Comparison of ENCODE assay signal across 10 mouse cellular contexts in the genomic region with DNA sequence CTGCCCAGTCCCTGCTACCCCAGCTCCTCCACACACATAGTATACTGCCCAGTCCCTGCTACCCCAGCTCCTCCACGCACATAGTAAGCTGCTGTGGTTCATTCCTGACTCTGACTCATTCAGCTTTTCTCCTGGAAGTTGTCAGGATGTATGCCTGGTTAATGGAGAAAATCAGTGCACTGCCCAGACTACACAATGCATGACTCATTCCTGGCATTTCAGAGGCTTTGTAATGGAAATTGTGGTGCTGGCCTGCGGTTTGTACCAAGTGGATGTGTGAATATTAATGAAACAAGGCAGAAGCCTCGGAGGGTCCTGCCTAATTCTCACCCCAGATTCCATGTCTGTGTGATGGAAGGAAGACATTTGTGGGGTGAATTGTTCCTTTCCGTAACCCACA.
A peak's percentile ranks its signal among the peaks of the same experiment; 100 is the strongest.
DNase-seq lines count a peak whose midpoint lies in the region; ATAC-seq and TF ChIP-seq lines count a peak whose summit lies in the region.
"Had no signal": no experiment of that assay in that cellular context is flagged by ENCODE, and none has a peak within 500 bp of the region (broad histone marks: within the 10 kb centered on the region; RNA-seq: fewer than 3 reads in every experiment).

No protein-coding gene starts in this region.

- TF ChIP-seq CTCF in layer of hippocampus, adult 2 months (conservative IDR thresholded peaks at IDR 0.05) = no peak
- TF ChIP-seq CTCF in forebrain, postnatal 0 days (IDR thresholded peaks at IDR 0.05; ENCODE audit: low read depth) = no peak

- DNase-seq in layer of hippocampus, adult 2 months (ENCODE audit: low spot score in 2 of 2) = no peak
- no peak for DNase-seq in layer of hippocampus, postnatal 10 days (ENCODE audit: low spot score in 2 of 2)
- peak; percentile 82 for DNase-seq in adrenal gland, adult 2 months
- DNase-seq in forebrain, postnatal 0 days = peak; percentile 57
- no peak for DNase-seq in T-cell, adult 2 months (ENCODE audit: low spot score)
- no peak for DNase-seq in testis, postnatal 10 days (ENCODE audit: low spot score)

- no peak overlapping the region for H3K9ac ChIP-seq in forebrain, postnatal 0 days
- no peak overlapping the region for H3K9ac ChIP-seq in neural tube, embryonic 13.5 days
- H3K9ac ChIP-seq: stomach, embryonic 15.5 days had no signal

- H3K9me3 ChIP-seq in forebrain, postnatal 0 days (ENCODE audit: low read length) = no peaks in the 10 kb centered on the region
- H3K9me3 ChIP-seq in neural tube, embryonic 13.5 days = no peaks in the 10 kb centered on the region
- H3K9me3 ChIP-seq: stomach, embryonic 15.5 days had no signal

- no peaks in the 10 kb centered on the region for H3K27me3 ChIP-seq in forebrain, postnatal 0 days (ENCODE audit: insufficient read depth, low read length)
- no peaks in the 10 kb centered on the region for H3K27me3 ChIP-seq in neural tube, embryonic 13.5 days
- H3K27me3 ChIP-seq: stomach, embryonic 15.5 days had no signal

- ATAC-seq in forebrain, postnatal 0 days = peak; percentile 78
- peak; percentile 67; the same call in 1 of the 2 replicates for ATAC-seq in neural tube, embryonic 13.5 days (ENCODE audit: low read depth)
- ATAC-seq in megakaryocyte, adult 5-6 weeks (ENCODE audit: poor library complexity, severe bottlenecking) = no peak

- H3K4me1 ChIP-seq in forebrain, postnatal 0 days (ENCODE audit: insufficient read depth) = no peaks in the 10 kb centered on the region
- peaks cover 11% of the 10 kb centered on the region for H3K4me1 ChIP-seq in neural tube, embryonic 13.5 days (replicated peaks)
- H3K4me1 ChIP-seq: stomach, embryonic 15.5 days had no signal

- WGBS in forebrain, postnatal 0 days = 15% methylated on average over 4 of the region's 4 CpGs
- WGBS in neural tube, embryonic 13.5 days = 24% methylated on average over 4 of the region's 4 CpGs

- H3K4me2 ChIP-seq in forebrain, postnatal 0 days (ENCODE audit: low read depth) = no peak overlapping the region
- no peak overlapping the region for H3K4me2 ChIP-seq in neural tube, embryonic 13.5 days
- H3K4me2 ChIP-seq: stomach, embryonic 15.5 days had no signal

- peak overlapping the region; percentile 62; the same call in 1 of the 2 replicates for H3K27ac ChIP-seq in layer of hippocampus, adult 2 months
- H3K27ac ChIP-seq in forebrain, postnatal 0 days (ENCODE audit: low read depth, low read length) = no peak overlapping the region
- H3K27ac ChIP-seq in neural tube, embryonic 13.5 days (replicated peaks) = no peak overlapping the region
- H3K27ac ChIP-seq: macrophage; stomach, embryonic 15.5 days had no signal

- no peaks in the 10 kb centered on the region for H3K36me3 ChIP-seq in forebrain, postnatal 0 days (ENCODE audit: insufficient read depth)
- H3K36me3 ChIP-seq in neural tube, embryonic 13.5 days = no peaks in the 10 kb centered on the region
- H3K36me3 ChIP-seq: stomach, embryonic 15.5 days had no signal

- no peak overlapping the region for H3K4me3 ChIP-seq in layer of hippocampus, adult 2 months
- H3K4me3 ChIP-seq in forebrain, postnatal 0 days (ENCODE audit: low read depth, low read length) = no peak overlapping the region
- no peak overlapping the region for H3K4me3 ChIP-seq in neural tube, embryonic 13.5 days
- H3K4me3 ChIP-seq: stomach, embryonic 15.5 days had no signal

Comparison
In these comparisons a context has a peak if more than half of its experiments do, and no peak if none do; other contexts are left out.
1. DNase-seq: peak in adrenal gland, adult 2 months (single experiment) and forebrain, postnatal 0 days (single experiment); none in layer of hippocampus, adult 2 months (0 of 2), layer of hippocampus, postnatal 10 days (0 of 2), T-cell, adult 2 months (single experiment) and testis, postnatal 10 days (single experiment).